Mouse (Mus musculus): ENCODE data around the gene Gimap5. TPM values are rescaled to one million over a fixed set of nuclear protein-coding genes. Genes with fewer than 3 reads are reported as not detected.

Gimap5 gene
- polyA plus RNA-seq, 1 experiment from 2014 or later: 1.8 TPM

GRCm38 (mm10) chr6:48741711-48742206, 4.2 kb upstream of the Gimap5 start:
- Histone ChIP-seq H3K9me3 (no peaks in the 10 kb centered on the region), H3K4me3 (no peak overlapping the region), H3K27ac (no peak overlapping the region), H3K27me3 (peaks cover 42% of the 10 kb centered on the region), H3K36me3 (no peaks in the 10 kb centered on the region), H3K4me2 (replicated peaks) (no peak overlapping the region), H3K4me1 (peaks cover 13% of the 10 kb centered on the region), H3K9ac (no peak overlapping the region)
- WGBS: 33% methylated on average over 9 of the region's 9 CpGs
- ATAC-seq (ENCODE audit: insufficient number of reproducible peaks, insufficient read depth, low FRiP score, low TSS enrichment): no peak

GRCm38 (mm10) chr6:48742422-48743351, 3.3 kb upstream of the Gimap5 start:
- Histone ChIP-seq H3K9me3 (no peaks in the 10 kb centered on the region), H3K4me3 (peak overlapping the region; percentile 42), H3K27me3 (peaks cover 42% of the 10 kb centered on the region), H3K27ac (no peak overlapping the region), H3K4me2 (replicated peaks) (peak overlapping the region; percentile 82), H3K36me3 (no peaks in the 10 kb centered on the region), H3K4me1 (peaks cover 13% of the 10 kb centered on the region), H3K9ac (no peak overlapping the region; the same call in 1 of the 2 replicates)
- ATAC-seq (ENCODE audit: insufficient number of reproducible peaks, insufficient read depth, low FRiP score, low TSS enrichment): 0 out of 2 replicates have a peak, but pooled peaks have one; percentile 31
- 2% methylated on average over 52 of the region's 52 CpGs for WGBS

- no peak for ATAC-seq (ENCODE audit: insufficient number of reproducible peaks, insufficient read depth, low FRiP score, low TSS enrichment)
- Histone ChIP-seq H3K36me3 (no peaks in the 10 kb centered on the region), H3K4me2 (replicated peaks) (no peak overlapping the region), H3K9ac (no peak overlapping the region), H3K4me3 (no peak overlapping the region), H3K4me1 (peaks cover 13% of the 10 kb centered on the region), H3K27ac (no peak overlapping the region), H3K9me3 (no peaks in the 10 kb centered on the region), H3K27me3 (peaks cover 38% of the 10 kb centered on the region)
- WGBS: 53% methylated on average over 2 of the region's 2 CpGs
These were observed 507 bp upstream of the Gimap5 start for GRCm38 (mm10) chr6:48745490-48745889.

GRCm38 (mm10) chr6:48747091-48747966, 1.3 kb downstream of the Gimap5 start:
- no peaks in the 10 kb centered on the region for H3K36me3 ChIP-seq
- no peak for ATAC-seq (ENCODE audit: insufficient number of reproducible peaks, insufficient read depth, low FRiP score, low TSS enrichment)
- H3K27ac ChIP-seq: no peak overlapping the region
- H3K4me2 ChIP-seq (replicated peaks): no peak overlapping the region
- peaks cover 19% of the 10 kb centered on the region for H3K27me3 ChIP-seq
- no peak overlapping the region for H3K4me3 ChIP-seq
- no peak overlapping the region for H3K9ac ChIP-seq
- H3K4me1 ChIP-seq: peaks cover 12% of the 10 kb centered on the region
- H3K9me3 ChIP-seq: no peaks in the 10 kb centered on the region
- WGBS: 59% methylated on average over 7 of the region's 7 CpGs

DNA sequence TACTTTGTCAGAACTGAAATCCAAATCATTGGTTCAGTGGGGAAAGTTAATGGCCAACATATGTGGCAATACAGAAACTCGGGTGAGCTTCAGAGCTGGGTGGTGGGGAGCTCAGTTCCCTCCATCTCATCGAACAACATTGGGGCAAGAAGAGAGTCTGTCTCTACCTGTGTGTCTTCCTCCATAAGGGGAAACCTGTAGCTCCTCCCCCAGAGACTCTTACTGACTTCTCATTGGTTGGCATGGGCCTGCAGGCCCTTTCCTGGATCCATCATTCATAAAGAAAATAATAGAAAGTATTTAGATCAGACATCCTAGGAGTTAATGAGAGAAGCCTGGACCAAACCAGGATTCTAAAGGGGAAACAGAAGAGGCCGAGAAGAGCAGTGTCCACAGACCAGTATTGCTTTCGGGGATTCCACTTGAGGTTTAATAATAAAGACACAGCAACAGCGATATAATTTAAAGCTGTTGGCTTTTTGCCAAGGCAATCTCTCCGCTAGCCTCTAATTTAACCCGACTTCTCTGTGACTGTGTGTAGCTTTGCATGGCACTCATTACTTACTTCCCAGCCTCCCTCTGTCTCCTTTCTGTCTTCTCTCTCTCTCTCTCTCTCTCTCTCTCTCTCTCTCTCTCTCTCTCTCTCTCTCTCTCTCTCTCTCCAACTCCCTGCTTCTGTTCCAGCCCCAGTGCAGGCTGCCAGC, 17.7 kb downstream of the Gimap5 start:
- Histone ChIP-seq H3K36me3 (no peaks in the 10 kb centered on the region), H3K4me3 (no peak overlapping the region), H3K27me3 (no peaks in the 10 kb centered on the region), H3K4me1 (no peaks in the 10 kb centered on the region), H3K9me3 (no peaks in the 10 kb centered on the region), H3K27ac (no peak overlapping the region), H3K9ac (no peak overlapping the region), H3K4me2 (replicated peaks) (no peak overlapping the region)
- no peak for ATAC-seq (ENCODE audit: insufficient number of reproducible peaks, insufficient read depth, low FRiP score, low TSS enrichment)
- 72% methylated on average over 7 of the region's 7 CpGs for WGBS

GRCm38 (mm10) chr6:48764496-48764895, 18.5 kb downstream of the Gimap5 start:
- no peak overlapping the region for H3K4me3 ChIP-seq
- WGBS: 96% methylated on average over 10 of the region's 10 CpGs
- H3K27ac ChIP-seq: no peak overlapping the region
- H3K9ac ChIP-seq: no peak overlapping the region
- no peaks in the 10 kb centered on the region for H3K9me3 ChIP-seq
- H3K4me1 ChIP-seq: no peaks in the 10 kb centered on the region
- no peaks in the 10 kb centered on the region for H3K27me3 ChIP-seq
- H3K36me3 ChIP-seq: no peaks in the 10 kb centered on the region
- ATAC-seq (ENCODE audit: insufficient number of reproducible peaks, insufficient read depth, low FRiP score, low TSS enrichment): no peak
- H3K4me2 ChIP-seq (replicated peaks): no peak overlapping the region

DNA sequence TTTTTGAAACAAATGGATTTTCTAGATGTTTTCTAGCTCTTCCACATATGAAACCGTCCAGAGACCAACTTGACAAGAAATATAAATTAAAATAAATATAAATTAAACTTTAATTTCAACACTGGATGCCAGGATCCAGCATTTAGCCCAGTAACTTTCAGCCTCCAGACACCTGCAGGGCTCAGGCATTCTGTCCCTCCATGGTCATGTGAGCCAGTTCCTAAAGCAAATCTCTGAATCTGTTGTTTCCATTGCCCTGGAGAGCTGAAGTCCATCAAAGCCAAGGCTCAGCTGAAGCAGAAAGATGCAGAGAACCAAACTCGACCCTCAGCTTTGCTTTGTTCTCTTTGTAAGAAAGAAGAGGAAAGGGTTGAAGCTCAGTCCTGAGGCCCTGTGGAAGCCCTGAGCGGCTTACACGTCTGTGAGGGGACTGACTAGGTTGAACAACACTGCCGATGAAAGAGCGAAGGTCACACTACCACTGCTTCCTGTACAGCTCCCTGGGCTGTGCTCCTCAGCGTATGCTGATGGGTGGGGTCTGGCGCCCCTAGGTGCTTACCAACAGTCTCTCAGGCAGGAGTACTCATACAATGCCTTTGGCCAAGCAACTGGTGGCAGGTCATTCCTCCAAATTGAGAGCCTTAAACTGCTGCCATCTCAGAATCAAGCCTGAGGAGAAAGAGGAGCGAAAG, 22.3 kb downstream of the Gimap5 start:
- WGBS: 68% methylated on average over 9 of the region's 9 CpGs
- Histone ChIP-seq H3K9ac (no peak overlapping the region), H3K9me3 (no peaks in the 10 kb centered on the region), H3K27ac (no peak overlapping the region), H3K4me1 (no peaks in the 10 kb centered on the region), H3K4me3 (no peak overlapping the region), H3K4me2 (replicated peaks) (no peak overlapping the region), H3K36me3 (no peaks in the 10 kb centered on the region), H3K27me3 (no peaks in the 10 kb centered on the region)
- no peak for ATAC-seq (ENCODE audit: insufficient number of reproducible peaks, insufficient read depth, low FRiP score, low TSS enrichment)

- no peaks in the 10 kb centered on the region for H3K27me3 ChIP-seq
- H3K4me1 ChIP-seq: no peaks in the 10 kb centered on the region
- no peak overlapping the region for H3K27ac ChIP-seq
- no peak overlapping the region for H3K9ac ChIP-seq
- no peak for ATAC-seq (ENCODE audit: insufficient number of reproducible peaks, insufficient read depth, low FRiP score, low TSS enrichment)
- no peak overlapping the region for H3K4me3 ChIP-seq
- H3K9me3 ChIP-seq: no peaks in the 10 kb centered on the region
- 87% methylated on average over 3 of the region's 3 CpGs for WGBS
- H3K36me3 ChIP-seq: no peaks in the 10 kb centered on the region
- no peak overlapping the region for H3K4me2 ChIP-seq (replicated peaks)
These were observed 22.9 kb downstream of the Gimap5 start for GRCm38 (mm10) chr6:48768933-48769332.

DNA sequence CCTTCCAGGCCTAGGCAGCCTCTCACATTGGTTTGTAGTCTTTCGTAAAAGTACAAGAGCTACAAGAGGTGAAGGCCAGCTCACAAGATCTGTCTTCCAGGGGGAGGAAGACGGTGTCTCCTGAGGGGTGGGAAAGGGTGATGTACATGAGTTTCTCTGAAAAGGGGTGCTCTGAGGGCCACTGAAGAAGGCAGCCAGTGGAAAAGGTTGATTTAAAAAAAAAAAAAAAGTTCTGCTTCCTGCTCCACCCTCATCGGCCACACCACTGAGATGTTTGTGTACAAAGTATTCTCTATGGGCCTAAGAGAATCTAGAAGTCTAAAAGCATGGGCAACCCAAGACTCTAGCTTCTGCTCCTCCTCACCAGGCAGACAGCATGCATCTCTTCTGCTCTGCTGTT, 24.7 kb downstream of the Gimap5 start, which contains the start of gene Gimap3:
Gene Gimap3 (minus strand): TSS at position 156 of the 400 bp plus-strand sequence.
- 87% methylated on average over 3 of the region's 3 CpGs for WGBS
- H3K27ac ChIP-seq: no peak within 1 kb of the TSS
- no peak for ATAC-seq (ENCODE audit: insufficient number of reproducible peaks, insufficient read depth, low FRiP score, low TSS enrichment)
- no peaks in the 10 kb centered on the region for H3K27me3 ChIP-seq
- no peak within 1 kb of the TSS for H3K9ac ChIP-seq
- H3K4me3 ChIP-seq: no peak within 1 kb of the TSS
- H3K9me3 ChIP-seq: no peaks in the 10 kb centered on the region
- H3K4me1 ChIP-seq: no peaks in the 10 kb centered on the region
- no peaks in the 10 kb centered on the region for H3K36me3 ChIP-seq
- H3K4me2 ChIP-seq (replicated peaks): no peak within 1 kb of the TSS

GRCm38 (mm10) chr6:48772030-48772429, 26.0 kb downstream of the Gimap5 start:
- Histone ChIP-seq H3K36me3 (no peaks in the 10 kb centered on the region), H3K27ac (no peak overlapping the region), H3K9me3 (no peaks in the 10 kb centered on the region), H3K4me3 (no peak overlapping the region), H3K4me2 (replicated peaks) (no peak overlapping the region), H3K27me3 (no peaks in the 10 kb centered on the region), H3K9ac (no peak overlapping the region), H3K4me1 (no peaks in the 10 kb centered on the region)
- 7% methylated on average over 8 of the region's 8 CpGs for WGBS
- no peak for ATAC-seq (ENCODE audit: insufficient number of reproducible peaks, insufficient read depth, low FRiP score, low TSS enrichment)

DNA sequence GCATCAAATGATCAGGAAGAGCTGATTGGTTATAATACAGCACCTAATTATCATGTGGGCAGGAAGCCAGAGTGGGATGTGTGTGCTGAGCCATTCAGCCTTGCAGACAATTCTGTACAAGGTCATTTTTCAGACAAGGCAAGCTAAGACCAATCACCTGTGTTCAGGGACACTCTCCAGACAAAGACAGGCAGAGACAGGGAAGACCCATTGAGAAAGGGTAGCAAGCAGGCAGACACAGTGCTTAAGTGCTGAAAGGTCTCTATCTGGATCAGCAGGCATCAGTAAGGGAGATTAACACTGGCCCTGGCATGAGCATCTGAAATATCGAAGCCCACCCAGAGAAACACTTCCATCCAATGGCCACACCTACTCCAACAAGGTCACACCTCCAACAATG, 38.4 kb downstream of the Gimap5 start:
- Histone ChIP-seq H3K36me3 (no peaks in the 10 kb centered on the region), H3K9me3 (no peaks in the 10 kb centered on the region), H3K27ac (no peak overlapping the region), H3K4me3 (no peak overlapping the region), H3K9ac (no peak overlapping the region), H3K27me3 (no peaks in the 10 kb centered on the region), H3K4me1 (no peaks in the 10 kb centered on the region), H3K4me2 (replicated peaks) (no peak overlapping the region)
- no peak for ATAC-seq (ENCODE audit: insufficient number of reproducible peaks, insufficient read depth, low FRiP score, low TSS enrichment)
- 77% methylated on average over 1 of the region's 1 CpGs for WGBS

Data from embryonic facial prominence, embryonic 12.5 days (tissue).